Mouse (Mus musculus) yolk sac, embryonic 10.5 days (tissue): ENCODE data around the gene Lrit3.

Experiments
- DNase-seq: peaks from one replicate; pipeline ENCODE4 v3.0.0-alpha.2; 2017; ENCODE audit warnings: low spot score

Gene Lrit3

GRCm38 (mm10) chr3:129803765-129804164 lies at the start of gene Lrit3:
TSS of gene Lrit3 (minus strand) at chr3:129804030.
- DNase-seq, result no peak

- DNase-seq, result no peak
Observed at GRCm38 (mm10) chr3:129846846-129847245, 43.0 kb upstream of the Lrit3 start.

- peak; percentile 53 for DNase-seq
Observed at GRCm38 (mm10) chr3:129845868-129846267, 42.0 kb upstream of the Lrit3 start.

GRCm38 (mm10) chr3:129838017-129838416 lies 34.2 kb upstream of the Lrit3 start:
- DNase-seq, result peak; percentile 14

GRCm38 (mm10) chr3:129836965-129837364 lies 33.1 kb upstream of the Lrit3 start:
- DNase-seq, result no peak

GRCm38 (mm10) chr3:129836051-129836697 lies 32.3 kb upstream of the Lrit3 start:
- peak; percentile 78 for DNase-seq

GRCm38 (mm10) chr3:129835388-129835934 lies 31.6 kb upstream of the Lrit3 start, which contains the start of gene Cfi:
TSS of gene Cfi (plus strand) at chr3:129835884.
- DNase-seq, result peak; percentile 39

GRCm38 (mm10) chr3:129831035-129831568 lies 27.3 kb upstream of the Lrit3 start, which contains the start of gene Gar1:
TSS of gene Gar1 (minus strand) at chr3:129831396.
- DNase-seq, result peak; percentile 93

- no peak for DNase-seq
Observed at GRCm38 (mm10) chr3:129830626-129831025, 26.8 kb upstream of the Lrit3 start.

- DNase-seq, result no peak
Observed at GRCm38 (mm10) chr3:129827691-129828090, 23.9 kb upstream of the Lrit3 start.

- no peak for DNase-seq
Observed at GRCm38 (mm10) chr3:129826691-129827090, 22.9 kb upstream of the Lrit3 start.

GRCm38 (mm10) chr3:129824891-129825290 lies 21.1 kb upstream of the Lrit3 start:
- DNase-seq, result no peak

GRCm38 (mm10) chr3:129824146-129824545 lies 20.3 kb upstream of the Lrit3 start:
- DNase-seq, result no peak

- peak; percentile 28 for DNase-seq
Observed at GRCm38 (mm10) chr3:129823293-129823692, 19.5 kb upstream of the Lrit3 start.

GRCm38 (mm10) chr3:129822206-129822775 lies 18.5 kb upstream of the Lrit3 start, which contains the start of gene Rrh:
TSS of gene Rrh (minus strand) at chr3:129822587.
- DNase-seq, result no peak

- no peak for DNase-seq
Observed at GRCm38 (mm10) chr3:129821736-129822135, 17.9 kb upstream of the Lrit3 start.

- no peak for DNase-seq
Observed at GRCm38 (mm10) chr3:129820847-129821246, 17.0 kb upstream of the Lrit3 start.

- no peak for DNase-seq
Observed at GRCm38 (mm10) chr3:129799011-129799410, 4.8 kb downstream of the Lrit3 start.

- DNase-seq, result no peak
Observed at GRCm38 (mm10) chr3:129798551-129798950, 5.3 kb downstream of the Lrit3 start.

GRCm38 (mm10) chr3:129797341-129797740 lies 6.5 kb downstream of the Lrit3 start:
- DNase-seq, result peak; percentile 18

- DNase-seq, result no peak
Observed at GRCm38 (mm10) chr3:129793801-129794200, 10.0 kb downstream of the Lrit3 start.

GRCm38 (mm10) chr3:129782746-129783145 lies 21.1 kb downstream of the Lrit3 start:
- no peak for DNase-seq

- no peak for DNase-seq
Observed at GRCm38 (mm10) chr3:129781435-129781834, 22.4 kb downstream of the Lrit3 start.
